Mouse (Mus musculus) liver, adult 2 months (tissue): Measurements from ENCODE around the gene Tmem132a.

Experiments used
- CTCF ChIP-seq: fragments of 200-500 bp; IDR thresholded peaks from 2 replicates; pipeline ENCODE4 v1.5.1; 2011; ENCODE audit warnings: low read depth, low read length, control low read depth
- POLR2A ChIP-seq: fragments of 200-500 bp; IDR thresholded peaks from 2 replicates; pipeline ENCODE4 v1.6.1; 2011; ENCODE audit warnings: low read length, control low read depth; ENCODE audit not compliant: insufficient read depth; ENCODE audit errors: extremely low read depth

DNA sequence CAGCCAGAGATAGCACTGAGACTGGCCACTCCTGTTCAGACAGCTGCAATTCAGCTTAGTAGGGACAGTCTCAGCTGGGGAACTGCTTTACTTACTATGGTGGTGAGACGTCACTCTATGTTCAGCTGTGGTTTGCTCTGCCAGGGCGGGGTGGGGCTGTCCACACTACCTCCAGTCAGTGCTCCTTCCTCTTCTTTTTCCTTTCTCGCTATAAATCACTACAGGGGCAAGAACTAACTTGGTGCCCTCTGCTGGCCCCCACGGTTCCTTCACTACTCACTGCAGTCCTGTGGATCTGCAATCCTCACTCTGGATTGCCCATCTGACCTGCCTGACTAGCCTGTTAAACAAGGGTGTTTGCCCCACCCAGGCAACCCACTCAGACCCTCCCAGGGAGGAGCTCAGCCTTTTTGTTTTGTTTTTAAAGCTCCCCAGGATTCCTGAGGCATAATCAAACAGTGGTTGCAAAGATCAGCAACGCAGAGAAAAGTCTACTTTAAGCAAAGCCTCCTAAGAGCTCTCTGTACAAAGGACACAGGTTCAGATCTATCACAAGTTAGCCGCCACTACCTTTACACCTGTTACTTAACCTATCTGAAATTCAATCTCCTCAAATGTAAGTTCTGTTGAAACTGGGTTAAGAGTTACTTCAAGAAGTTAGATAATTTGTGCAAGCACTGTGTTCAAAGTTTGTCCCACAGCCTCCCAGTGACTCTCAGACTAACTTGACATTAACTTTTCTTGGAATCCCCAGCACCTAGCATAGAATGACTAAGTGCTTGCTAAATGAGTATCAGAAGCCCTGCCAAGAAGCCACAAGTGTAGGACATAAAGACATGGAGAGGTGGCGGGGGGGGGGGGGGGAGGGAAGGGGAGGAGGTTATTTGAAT, 10.6 kb upstream of the Tmem132a start:
- TF ChIP-seq CTCF (peak; percentile 27; the same call in 1 of the 2 replicates), POLR2A (no peak)
